Mouse (Mus musculus) layer of hippocampus, postnatal 25 days (tissue): Measurements from ENCODE around the gene Zdhhc22. TPM values are rescaled to one million over a fixed set of nuclear protein-coding genes. Genes with fewer than 3 reads are reported as not detected.
A peak's percentile ranks its signal among the peaks of the same experiment; 100 is the strongest.

Source experiments
- DNase-seq, 2 experiments: peaks; one replicate each; pipeline ENCODE4 v3.0.0; 2022; ENCODE audit warnings: mixed read lengths in 2 of 2, low spot score in 1 of 2; ENCODE audit errors: extremely low spot score in 1 of 2
- total RNA-seq, 2 experiments: library from RNA; stranded (reverse); gene quantifications; 2 replicates each; pipeline ENCODE4 v1.2.3; 2021

Zdhhc22 gene
- total RNA-seq, 2 experiments from 2014 or later, result 10.3 to 10.9 TPM

GRCm38 (mm10) chr12:86965237-86965799 lies 24.9 kb downstream of the Zdhhc22 start:
- DNase-seq, result no peak

- no peak for DNase-seq
Observed at GRCm38 (mm10) chr12:86964278-86965057, 25.8 kb downstream of the Zdhhc22 start.

- DNase-seq, result no peak
Observed at GRCm38 (mm10) chr12:86961589-86962344, 28.5 kb downstream of the Zdhhc22 start.

GRCm38 (mm10) chr12:86960791-86961335 lies 29.4 kb downstream of the Zdhhc22 start:
- no peak for DNase-seq

GRCm38 (mm10) chr12:86960138-86960537 lies 30.1 kb downstream of the Zdhhc22 start:
- DNase-seq, result no peak

GRCm38 (mm10) chr12:86959661-86960060 lies 30.6 kb downstream of the Zdhhc22 start:
- DNase-seq, result no peak

- no peak for DNase-seq
Observed at GRCm38 (mm10) chr12:86958558-86958957, 31.7 kb downstream of the Zdhhc22 start.

GRCm38 (mm10) chr12:86955894-86956293 lies 34.3 kb downstream of the Zdhhc22 start:
- no peak for DNase-seq

GRCm38 (mm10) chr12:86952331-86952850 lies 37.8 kb downstream of the Zdhhc22 start:
- no peak for DNase-seq

GRCm38 (mm10) chr12:86950961-86951360 lies 39.3 kb downstream of the Zdhhc22 start:
- no peak for DNase-seq

GRCm38 (mm10) chr12:86950161-86950960 lies 39.9 kb downstream of the Zdhhc22 start:
- DNase-seq, result no peak

- DNase-seq, result no peak
Observed at GRCm38 (mm10) chr12:86949501-86949900, 40.7 kb downstream of the Zdhhc22 start.

- DNase-seq, result no peak
Observed at GRCm38 (mm10) chr12:86948627-86949026, 41.6 kb downstream of the Zdhhc22 start.

- DNase-seq, result peak; percentile 49 to 61
Observed at GRCm38 (mm10) chr12:86947681-86948401, 42.4 kb downstream of the Zdhhc22 start.

GRCm38 (mm10) chr12:86946862-86947574 lies 43.2 kb downstream of the Zdhhc22 start, which contains the start of gene Cipc:
Gene Cipc, plus strand, starts transcription at chr12:86947043.
- DNase-seq, result peak; percentile 87 to 91

GRCm38 (mm10) chr12:86946301-86946781 lies 43.9 kb downstream of the Zdhhc22 start:
- peak in 1 of 2 experiments; percentile 27 for DNase-seq

- DNase-seq, result peak in 1 of 2 experiments; percentile 60
Observed at GRCm38 (mm10) chr12:86945126-86945525, 45.1 kb downstream of the Zdhhc22 start.

- DNase-seq, result no peak
Observed at GRCm38 (mm10) chr12:86943421-86943820, 46.8 kb downstream of the Zdhhc22 start.
